Mouse (Mus musculus) WW6 (cell line): ENCODE results near the gene Rasgef1b.

Experiments
- DNase-seq: peaks from one replicate; pipeline ENCODE4 v3.0.0-alpha.2; 2013; ENCODE audit warnings: low read depth, low spot score

The Rasgef1b gene

DNA sequence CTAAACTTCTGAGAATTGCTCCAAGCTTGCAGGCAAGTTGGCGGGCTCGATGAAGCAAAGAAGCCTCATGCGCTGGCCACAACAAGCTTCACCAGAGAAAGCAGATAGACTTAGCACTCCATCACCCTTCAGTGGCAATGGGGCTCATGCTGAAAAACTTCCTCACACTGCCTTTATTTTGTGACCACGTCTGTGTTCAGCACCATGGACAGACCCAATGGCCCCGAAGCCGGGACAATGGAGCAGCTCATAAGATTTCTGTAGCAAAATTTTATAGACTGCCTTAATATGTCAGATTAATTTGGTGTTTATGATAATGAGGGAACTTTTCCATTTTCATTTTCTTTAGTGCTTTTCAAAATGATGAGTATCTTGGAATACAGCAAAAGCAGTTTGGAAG lies 21.6 kb downstream of the Rasgef1b start:
- DNase-seq: no peak

- no peak for DNase-seq
Measured at GRCm38 (mm10) chr5:99701811-99702210, 27.1 kb downstream of the Rasgef1b start.

GRCm38 (mm10) chr5:99694712-99695360 lies 34.0 kb downstream of the Rasgef1b start:
- DNase-seq: no peak

- no peak for DNase-seq
Measured at GRCm38 (mm10) chr5:99689909-99690308, 39.0 kb downstream of the Rasgef1b start.

GRCm38 (mm10) chr5:99687894-99688293 lies 41.0 kb downstream of the Rasgef1b start:
- no peak for DNase-seq

GRCm38 (mm10) chr5:99684023-99684422 lies 44.8 kb downstream of the Rasgef1b start:
- no peak for DNase-seq

DNA sequence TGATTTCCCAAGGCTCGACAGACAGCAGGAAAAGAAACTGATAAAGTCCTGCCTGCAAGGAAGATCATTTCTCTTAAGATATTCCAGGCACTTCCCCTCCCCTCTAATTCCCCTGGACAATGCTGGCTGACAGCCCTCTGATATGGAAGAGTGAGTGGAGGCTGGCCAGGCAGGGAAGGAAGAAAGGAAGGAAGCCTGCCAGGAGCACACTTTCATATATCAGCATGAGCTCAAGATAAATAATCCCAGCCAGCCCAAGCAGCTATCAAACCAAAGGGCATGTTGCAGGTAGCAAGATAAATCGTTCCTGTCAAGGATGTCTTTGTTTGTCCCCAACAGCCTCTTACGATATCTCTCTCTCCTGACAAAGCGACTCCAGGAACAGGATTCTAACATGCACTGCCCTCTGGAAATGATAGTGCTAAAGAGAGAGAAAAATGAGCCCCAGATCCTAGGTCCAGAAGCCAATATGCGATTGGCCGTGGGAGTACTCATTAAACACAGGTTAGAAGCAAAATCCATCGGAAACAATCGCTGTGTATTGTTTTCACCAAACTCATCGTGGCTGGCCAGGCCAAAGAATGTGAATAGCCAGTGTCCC lies 58.8 kb downstream of the Rasgef1b start:
- no peak for DNase-seq

DNA sequence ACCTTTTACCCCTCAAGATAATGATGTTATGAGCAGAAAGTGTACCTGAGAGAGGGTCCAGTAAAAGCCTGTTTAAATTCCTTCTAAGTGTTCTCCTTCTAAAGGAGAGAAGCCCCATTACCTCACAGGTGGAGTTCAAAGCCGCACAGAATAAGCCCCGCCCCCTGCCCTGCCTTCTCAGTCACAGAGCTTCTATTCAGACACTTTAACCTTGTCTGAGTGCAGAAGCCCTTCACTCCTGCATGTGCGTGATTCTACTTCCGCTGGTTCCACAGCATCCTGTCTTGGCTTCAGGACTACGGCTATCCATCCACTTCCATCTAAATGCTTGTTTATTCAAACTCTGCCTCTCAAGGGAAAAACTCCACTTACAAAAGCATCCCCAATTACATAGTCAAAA lies 72.8 kb downstream of the Rasgef1b start:
- no peak for DNase-seq

GRCm38 (mm10) chr5:99652931-99653330 lies 75.9 kb downstream of the Rasgef1b start:
- DNase-seq: no peak

GRCm38 (mm10) chr5:99641407-99641806 lies 87.5 kb downstream of the Rasgef1b start:
- DNase-seq: no peak

DNA sequence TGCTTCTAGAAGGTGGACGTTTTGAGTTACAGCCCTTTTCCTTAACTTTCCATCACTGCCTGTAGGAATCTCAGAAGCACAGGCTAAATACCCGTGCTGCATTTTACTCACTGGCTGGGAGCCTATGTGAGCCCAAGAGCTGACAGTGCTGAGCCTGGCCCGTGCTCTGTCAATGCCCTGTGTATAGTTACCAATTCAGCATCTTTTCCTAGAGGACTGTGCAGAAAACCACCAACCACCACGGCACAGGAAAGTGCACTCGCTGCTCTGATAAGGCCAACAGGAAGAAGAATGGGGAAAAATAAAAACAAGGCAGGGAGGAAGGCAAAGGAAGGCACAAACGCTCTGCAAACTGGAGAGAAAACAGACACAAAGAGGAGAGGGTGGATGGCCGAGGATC lies 92.3 kb downstream of the Rasgef1b start:
- DNase-seq: no peak

GRCm38 (mm10) chr5:99634010-99634541 lies 94.8 kb downstream of the Rasgef1b start:
- no peak for DNase-seq

DNA sequence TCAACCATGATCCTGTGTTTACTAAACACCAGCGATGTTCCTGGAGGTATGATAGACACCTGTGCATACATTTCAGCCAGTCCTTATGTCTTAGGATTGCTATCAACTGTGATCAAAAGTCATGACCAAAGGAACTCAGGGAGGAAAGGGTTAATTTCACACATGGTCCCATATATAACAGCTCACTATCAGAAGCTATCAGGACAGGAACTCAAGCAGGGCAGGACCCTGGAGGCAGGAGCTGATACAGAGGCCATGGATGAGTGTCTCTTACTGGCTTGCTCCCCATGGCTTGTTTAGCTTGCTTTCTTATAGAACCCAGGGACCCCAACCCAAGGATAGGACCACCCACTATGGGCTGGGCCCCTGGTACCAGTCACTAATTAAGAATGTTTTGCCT lies 95.3 kb downstream of the Rasgef1b start:
- no peak for DNase-seq

- no peak for DNase-seq
Measured at GRCm38 (mm10) chr5:99632649-99633310, 96.1 kb downstream of the Rasgef1b start.

- DNase-seq: no peak
Measured at GRCm38 (mm10) chr5:99630087-99630486, 98.8 kb downstream of the Rasgef1b start.

DNA sequence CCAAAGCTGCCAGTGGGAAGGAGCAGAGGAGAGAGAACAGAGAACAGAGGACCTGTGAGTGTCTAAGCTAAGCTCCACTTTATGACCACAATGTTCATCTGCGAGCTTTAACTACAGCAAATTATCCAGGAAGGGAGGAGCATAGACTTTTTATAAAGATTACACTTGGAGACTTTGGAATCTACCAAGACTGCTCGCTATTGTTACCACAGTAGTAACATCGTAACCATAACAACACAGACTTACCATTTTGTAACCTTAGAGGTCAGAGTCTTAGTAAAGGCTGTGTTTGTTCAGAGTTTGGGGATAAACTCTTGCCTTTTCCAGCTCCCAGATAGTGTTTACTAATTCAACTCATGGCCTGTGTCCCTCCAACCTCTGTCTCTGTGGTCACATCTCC lies 103.3 kb downstream of the Rasgef1b start:
- DNase-seq: no peak

DNA sequence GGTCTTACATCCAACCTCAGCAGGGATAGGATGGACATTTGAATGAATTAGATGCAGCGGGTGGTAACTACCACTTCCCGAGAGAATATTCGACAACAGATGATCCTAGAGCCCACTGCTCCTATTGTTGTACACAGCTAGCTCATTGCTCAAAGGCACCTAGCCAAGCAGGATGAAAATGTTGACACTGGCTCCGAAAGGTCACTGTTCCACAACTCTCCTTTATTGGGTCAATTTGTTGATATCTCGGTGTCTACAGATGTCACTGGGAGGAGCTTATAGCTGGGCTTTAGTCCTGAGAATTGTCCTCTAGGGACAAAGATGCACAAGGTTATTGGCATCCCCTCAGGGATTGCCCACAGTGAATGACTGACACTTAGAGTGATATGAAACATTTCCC lies 108.1 kb downstream of the Rasgef1b start:
- DNase-seq: no peak

DNA sequence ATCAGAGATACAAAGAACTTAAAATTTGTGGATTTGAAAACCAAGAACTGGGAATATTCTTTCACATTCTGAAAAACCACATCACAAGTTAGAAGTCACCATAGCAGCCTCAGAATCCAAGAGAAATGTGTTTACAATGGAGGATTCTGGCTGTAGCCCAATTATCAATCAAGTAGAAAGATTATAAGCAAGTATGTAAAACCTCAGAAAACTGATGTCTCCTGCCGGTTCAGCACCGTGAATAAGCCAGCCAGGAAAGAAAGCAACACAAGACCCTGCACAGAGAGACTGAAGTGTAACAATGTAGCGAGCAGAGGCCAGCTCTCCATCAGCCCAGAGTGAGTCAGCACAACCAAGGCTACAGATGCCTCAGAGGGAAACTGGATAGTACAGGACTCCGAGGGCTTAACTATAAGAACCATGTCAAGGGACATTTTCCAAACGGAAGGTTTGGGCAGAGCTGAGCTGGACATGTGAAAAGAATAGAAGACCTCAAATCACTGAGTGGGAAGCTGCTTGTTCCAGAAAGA lies 111.5 kb downstream of the Rasgef1b start:
- DNase-seq: no peak

GRCm38 (mm10) chr5:99613321-99614118 lies 115.3 kb downstream of the Rasgef1b start:
- DNase-seq: no peak

DNA sequence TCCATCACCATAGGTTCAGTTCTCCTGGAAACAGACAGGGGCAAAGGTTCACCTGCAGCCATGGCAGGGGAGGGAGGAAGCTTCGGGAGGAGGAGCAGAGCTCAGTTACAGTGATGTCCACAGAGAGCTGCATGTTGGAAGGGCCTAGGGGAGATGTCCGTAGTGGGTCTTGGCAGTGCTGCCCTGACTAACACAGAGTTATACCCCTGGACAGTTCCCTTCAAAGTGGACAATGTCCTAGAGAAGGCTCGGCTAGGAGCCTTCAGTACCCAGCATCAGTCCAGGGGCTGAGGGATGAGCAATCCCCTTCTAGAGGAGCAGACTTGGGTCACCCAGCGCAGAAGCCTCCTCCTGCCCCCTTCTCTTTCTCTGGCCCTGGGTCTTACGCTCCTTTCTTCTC lies 121.3 kb downstream of the Rasgef1b start:
- DNase-seq: no peak

- no peak for DNase-seq
Measured at GRCm38 (mm10) chr5:99606164-99606858, 122.6 kb downstream of the Rasgef1b start.
